Mouse (Mus musculus) liver, adult 2 months (tissue): ENCODE results near the gene Olfr520. TPM values are rescaled to one million over a fixed set of nuclear protein-coding genes. Genes with fewer than 3 reads are reported as not detected.

Source experiments
- DNase-seq: peaks from one replicate; pipeline ENCODE4 v3.0.0-alpha.2; 2011; ENCODE audit warnings: low read depth, low spot score; ENCODE audit errors: extremely low read depth
- H3K27ac ChIP-seq: fragments of 200-500 bp; replicated peaks from 2 replicates; pipeline ENCODE4 v1.5.1; 2012; ENCODE audit warnings: low read depth, mild to moderate bottlenecking, control low read depth, inconsistent platforms, low read length; ENCODE audit not compliant: insufficient read depth
- H3K27me3 ChIP-seq: fragments of 200-500 bp; 2 replicates; pipeline ENCODE4 v1.6.1; 2012; ENCODE audit warnings: mild to moderate bottlenecking, moderate library complexity, low read length, inconsistent platforms; ENCODE audit not compliant: control insufficient read depth, insufficient read depth
- H3K36me3 ChIP-seq: fragments of 200-500 bp; 2 replicates; pipeline ENCODE4 v1.6.1; 2012; ENCODE audit warnings: low read length, inconsistent platforms; ENCODE audit not compliant: control insufficient read depth, insufficient read depth
- H3K4me1 ChIP-seq: fragments of 200-500 bp; 2 replicates; pipeline ENCODE4 v1.6.1; 2011; ENCODE audit warnings: low read length; ENCODE audit not compliant: control insufficient read depth, insufficient read depth
- H3K4me3 ChIP-seq: fragments of 200-500 bp; 2 replicates; pipeline ENCODE4 v1.5.1; 2011; ENCODE audit warnings: low read depth, mild to moderate bottlenecking, control low read depth, low read length, moderate library complexity; ENCODE audit not compliant: insufficient read depth
- H3K79me2 ChIP-seq: fragments of 200-500 bp; 2 replicates; pipeline ENCODE4 v1.6.1; 2012; ENCODE audit warnings: inconsistent platforms, mild to moderate bottlenecking, low read length, moderate library complexity; ENCODE audit not compliant: control insufficient read depth, insufficient read depth
- H3K9ac ChIP-seq: fragments of 200-500 bp; 2 replicates; pipeline ENCODE4 v1.6.1; 2012; ENCODE audit warnings: low read depth, mild to moderate bottlenecking, control low read depth, inconsistent platforms, low read length
- CTCF ChIP-seq: fragments of 200-500 bp; IDR thresholded peaks from 2 replicates; pipeline ENCODE4 v1.5.1; 2011; ENCODE audit warnings: low read depth, low read length, control low read depth
- POLR2A ChIP-seq: fragments of 200-500 bp; IDR thresholded peaks from 2 replicates; pipeline ENCODE4 v1.6.1; 2011; ENCODE audit warnings: low read length, control low read depth; ENCODE audit not compliant: insufficient read depth; ENCODE audit errors: extremely low read depth
- WGBS: fragments of 180-500 bp; shearing (Covaris S2); methylation state at CpG from one replicate; pipeline ENCODE4 v1.1.7; 2018; 5-methylcytosine and 5-hydroxymethylcytosine counted together
- polyA plus RNA-seq: library from polyadenylated mRNA; depleted of rRNA; stranded (reverse); fragments of >200 nt; gene quantifications from 2 replicates; pipeline ENCODE4 v1.2.3, GENCODE M21; 2012
- total RNA-seq: library from RNA; depleted of rRNA; stranded (reverse); fragments of >200 nt; gene quantifications from 2 replicates; pipeline ENCODE4 v1.2.3, GENCODE M21; 2014

The Olfr520 gene
- total and polyA plus RNA-seq, 2 experiments, result not detected

- no peaks in the 10 kb centered on the region for H3K27me3 ChIP-seq
- no peak overlapping the region for H3K27ac ChIP-seq
- WGBS, result 83% methylated on average over 4 of the region's 4 CpGs
- no peaks in the 10 kb centered on the region for H3K36me3 ChIP-seq
- DNase-seq, result no peak
- no peak for TF ChIP-seq CTCF
- H3K4me1 ChIP-seq, result peaks cover 20% of the 10 kb centered on the region; the same call in 1 of the 2 replicates
- H3K9ac ChIP-seq, result no peak overlapping the region
- no peak overlapping the region for H3K4me3 ChIP-seq
- no peaks in the 10 kb centered on the region for H3K79me2 ChIP-seq
Measured at GRCm38 (mm10) chr7:99700641-99701040, 29.4 kb upstream of the Olfr520 start.

GRCm38 (mm10) chr7:99702201-99702600 lies 27.9 kb upstream of the Olfr520 start:
- 52% methylated on average over 6 of the region's 6 CpGs for WGBS
- DNase-seq, result peak; percentile 29

GRCm38 (mm10) chr7:99704736-99705519 lies 25.1 kb upstream of the Olfr520 start:
- H3K79me2 ChIP-seq, result no peaks in the 10 kb centered on the region
- WGBS, result 97% methylated on average over 3 of the region's 3 CpGs
- H3K9ac ChIP-seq, result peak overlapping the region; percentile 21
- H3K4me3 ChIP-seq, result peak overlapping the region; percentile 25
- TF ChIP-seq POLR2A (no peak), CTCF (no peak)
- H3K27me3 ChIP-seq, result no peaks in the 10 kb centered on the region
- no peak for DNase-seq
- H3K4me1 ChIP-seq, result peaks cover 6% of the 10 kb centered on the region; the same call in 1 of the 2 replicates
- no peak overlapping the region for H3K27ac ChIP-seq
- H3K36me3 ChIP-seq, result no peaks in the 10 kb centered on the region

More at GRCm38 (mm10) chr7:99702201-99702600, 27.9 kb upstream of the Olfr520 start:
- no peak overlapping the region for H3K4me3 ChIP-seq
- H3K9ac ChIP-seq, result no peak overlapping the region
- no peaks in the 10 kb centered on the region for H3K79me2 ChIP-seq
- H3K27me3 ChIP-seq, result no peaks in the 10 kb centered on the region
- peaks cover 9% of the 10 kb centered on the region; the same call in 1 of the 2 replicates for H3K4me1 ChIP-seq
- TF ChIP-seq CTCF (no peak), POLR2A (no peak)
- H3K36me3 ChIP-seq, result no peaks in the 10 kb centered on the region
- H3K27ac ChIP-seq, result peak overlapping the region; percentile 42

GRCm38 (mm10) chr7:99706341-99707037 lies 23.6 kb upstream of the Olfr520 start:
- H3K27me3 ChIP-seq, result no peaks in the 10 kb centered on the region
- 0 out of 2 replicates have a peak overlapping the region, but pooled peaks have one; percentile 19 for H3K9ac ChIP-seq
- H3K4me1 ChIP-seq, result peaks cover 2% of the 10 kb centered on the region; the same call in 1 of the 2 replicates
- 69% methylated on average over 4 of the region's 4 CpGs for WGBS
- TF ChIP-seq POLR2A (no peak), CTCF (no peak)
- H3K79me2 ChIP-seq, result no peaks in the 10 kb centered on the region
- H3K4me3 ChIP-seq, result peak overlapping the region; percentile 41
- DNase-seq, result peak; percentile 21
- H3K27ac ChIP-seq, result peak overlapping the region; percentile 50
- H3K36me3 ChIP-seq, result no peaks in the 10 kb centered on the region

- peak overlapping the region; percentile 50; the same call in 1 of the 2 replicates for H3K27ac ChIP-seq
- H3K36me3 ChIP-seq, result no peaks in the 10 kb centered on the region
- H3K9ac ChIP-seq, result no peak overlapping the region
- H3K4me3 ChIP-seq, result no peak overlapping the region
- H3K79me2 ChIP-seq, result no peaks in the 10 kb centered on the region
- no peak for TF ChIP-seq CTCF
- TF ChIP-seq POLR2A, result no peak
- H3K27me3 ChIP-seq, result no peaks in the 10 kb centered on the region
- peaks cover 2% of the 10 kb centered on the region; the same call in 1 of the 2 replicates for H3K4me1 ChIP-seq
- no peak for DNase-seq
- 70% methylated on average over 4 of the region's 4 CpGs for WGBS
Measured at GRCm38 (mm10) chr7:99707038-99707595, 23.0 kb upstream of the Olfr520 start.
